Comparison of ENCODE assay signal across 16 mouse cellular contexts in genomic region chr11:54161514-54161913, GRCm38 (mm10).
"Had no signal": no experiment of that assay in that cellular context is flagged by ENCODE, and none has a peak within 500 bp of the region (broad histone marks: within the 10 kb centered on the region; RNA-seq: fewer than 3 reads in every experiment).

No protein-coding gene starts in this region.

- ATAC-seq: midbrain, embryonic 16.5 days had no signal

- H3K4me1 ChIP-seq: midbrain, embryonic 10.5 days; midbrain, embryonic 12.5 days; neural tube, embryonic 12.5 days had no signal

- DNase-seq: lung, adult 18-20 months; lung, embryonic 14.5 days; lung, postnatal 10 days; lung, postnatal 4 days; midbrain, embryonic 14.5 days; right cerebral cortex, postnatal 14 days; thymus, adult 2 months; thymus, postnatal 25 days; thymus, postnatal 4 days had no signal

- H3K27me3 ChIP-seq: midbrain, embryonic 12.5 days; neural tube, embryonic 12.5 days; stomach, embryonic 15.5 days had no signal

- H3K36me3 ChIP-seq: midbrain, embryonic 10.5 days; midbrain, embryonic 12.5 days; neural tube, embryonic 12.5 days; stomach, embryonic 15.5 days had no signal

- H3K9me3 ChIP-seq: midbrain, embryonic 10.5 days; midbrain, embryonic 12.5 days; neural tube, embryonic 12.5 days; stomach, embryonic 15.5 days had no signal

- H3K27ac ChIP-seq: midbrain, embryonic 10.5 days; midbrain, embryonic 12.5 days; neural tube, embryonic 12.5 days; stomach, embryonic 15.5 days; stomach, postnatal 0 days had no signal

- H3K4me3 ChIP-seq: midbrain, embryonic 10.5 days; midbrain, embryonic 12.5 days; myocyte; neural tube, embryonic 12.5 days; stomach, embryonic 15.5 days had no signal

- H3K9ac ChIP-seq: lung, embryonic 14.5 days; midbrain, embryonic 12.5 days; neural tube, embryonic 12.5 days; stomach, embryonic 15.5 days had no signal
